Mouse (Mus musculus) skeletal muscle tissue, postnatal 0 days (tissue): ENCODE results near the gene Gas6. TPM values are rescaled to one million over a fixed set of nuclear protein-coding genes. Genes with fewer than 3 reads are reported as not detected.

Source experiments
- polyA plus RNA-seq: library from polyadenylated mRNA; unstranded; fragments of >200 nt; fragmentation: Nextera tagmentation; extraction: Ambion mirVana; gene quantifications from 2 replicates; pipeline ENCODE4 v1.2.1, GENCODE M21; 2015

Gene Gas6
- 134 and 141 TPM in 2 replicates for polyA plus RNA-seq

DNA sequence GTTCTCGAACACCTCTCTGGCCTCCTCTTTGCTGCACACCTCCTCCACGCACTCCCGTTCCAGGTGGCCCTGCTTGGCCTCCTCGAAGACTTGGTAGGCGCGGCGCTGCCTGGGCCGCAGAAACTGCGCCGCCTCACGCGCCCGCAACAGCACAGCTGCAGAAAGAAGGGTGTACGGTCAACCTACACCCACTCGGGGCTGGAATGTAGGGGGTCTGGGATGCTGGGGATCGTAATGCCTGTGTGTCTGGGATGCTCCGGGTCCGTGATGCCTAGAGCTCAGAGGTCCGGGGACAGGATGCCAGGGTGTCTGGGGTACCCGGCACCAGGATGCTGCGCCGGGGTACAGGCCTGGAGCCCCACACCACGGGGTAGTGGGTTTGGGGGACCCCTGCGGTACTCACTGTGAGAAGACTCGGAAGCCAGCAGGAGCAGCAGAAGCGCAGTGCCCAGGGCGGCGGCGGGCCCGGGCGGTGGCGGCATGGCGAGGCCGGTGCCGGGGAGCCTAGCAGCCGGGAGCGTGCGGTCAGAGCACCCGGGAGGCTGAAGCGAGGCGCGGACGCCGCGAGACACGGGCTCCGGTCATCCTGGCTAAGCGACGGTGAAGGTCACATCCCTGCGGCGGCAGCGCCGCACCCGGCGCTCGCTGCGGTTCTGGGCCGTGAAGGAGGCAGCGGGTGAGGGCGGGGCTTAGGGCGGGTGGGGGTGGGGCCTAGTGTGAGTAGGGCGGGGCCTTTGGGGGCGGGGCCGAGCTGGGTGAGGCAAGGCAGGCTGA, at the start of gene Gas6:
Gene Gas6, minus strand, starts transcription at position 633 of the 774 bp plus-strand sequence.

DNA sequence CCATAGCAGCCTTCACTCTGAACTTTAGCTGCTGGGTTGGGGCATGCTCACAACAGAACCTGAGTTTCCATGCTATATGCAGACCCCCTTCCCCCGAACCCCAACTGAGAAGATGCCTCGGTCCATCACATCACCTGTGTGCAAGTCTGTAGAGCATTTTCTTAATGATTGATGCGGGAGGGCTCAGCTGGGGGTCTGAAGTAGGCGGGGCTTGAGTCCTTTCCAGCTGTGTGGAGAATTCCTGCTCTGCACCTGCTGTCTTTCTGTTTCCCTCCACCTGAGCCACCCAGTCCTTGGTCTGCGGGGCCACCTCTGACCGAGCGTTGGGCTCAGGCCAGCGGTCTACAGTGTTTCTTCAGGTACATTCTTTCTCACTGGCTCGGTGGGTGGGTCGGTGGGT, 59.4 kb downstream of the Gas6 start, which contains the start of gene Tmem255b:
Gene Tmem255b, plus strand, starts transcription at position 301 of the 400 bp plus-strand sequence.

Other genes starting within 250 kb of the Gas6 start
- 106 and 112 TPM in 2 replicates for gene Adprhl1, start 240.3 kb downstream of the Gas6 start, polyA plus RNA-seq
- gene Dcun1d2, start 206.4 kb downstream of the Gas6 start, polyA plus RNA-seq = 20.7 and 20.9 TPM in 2 replicates
- gene Tmco3, start 206.3 kb downstream of the Gas6 start, polyA plus RNA-seq = 18.4 and 20.2 TPM in 2 replicates
- gene Tfdp1, start 155.7 kb downstream of the Gas6 start, polyA plus RNA-seq = 54.9 and 66.3 TPM in 2 replicates
- gene Atp4b, start 97.7 kb downstream of the Gas6 start, polyA plus RNA-seq = not detected in 2 replicates
- gene Grk1, start 89.4 kb downstream of the Gas6 start, polyA plus RNA-seq = not detected in 2 replicates
- 2.3 and 2.5 TPM in 2 replicates for gene Tmem255b, start 59.3 kb downstream of the Gas6 start, polyA plus RNA-seq
- gene 1700029H14Rik, start 68.0 kb upstream of the Gas6 start, polyA plus RNA-seq = 0.29 TPM in 1 of 2 replicates, not detected in the other
- 14.8 and 21.8 TPM in 2 replicates for gene Rasa3, start 183.1 kb upstream of the Gas6 start, polyA plus RNA-seq
- gene Cfap97d2, start 211.4 kb upstream of the Gas6 start, polyA plus RNA-seq = not detected in 2 replicates